Mouse (Mus musculus): ENCODE measurements at regions not wholly inside any gene's neighbourhood (a gene's known extent, or its start where the extent isn't known, plus 50 kb on each side); places are given as distances from the start of the nearest gene placed in this dataset.
A peak's percentile ranks its signal among the peaks of the same experiment; 100 is the strongest.
"Not testable (repeated sequence)": the region's sequence is repeated elsewhere in the genome, so short reads cannot be mapped to it uniquely, and the experiment has no call there.

- not testable (repeated sequence) for ATAC-seq (ENCODE audit: low read depth)
Measured at GRCm38 (mm10) chr13:61710823-61711222, 140.9 kb upstream of the Cts3 start.

DNA sequence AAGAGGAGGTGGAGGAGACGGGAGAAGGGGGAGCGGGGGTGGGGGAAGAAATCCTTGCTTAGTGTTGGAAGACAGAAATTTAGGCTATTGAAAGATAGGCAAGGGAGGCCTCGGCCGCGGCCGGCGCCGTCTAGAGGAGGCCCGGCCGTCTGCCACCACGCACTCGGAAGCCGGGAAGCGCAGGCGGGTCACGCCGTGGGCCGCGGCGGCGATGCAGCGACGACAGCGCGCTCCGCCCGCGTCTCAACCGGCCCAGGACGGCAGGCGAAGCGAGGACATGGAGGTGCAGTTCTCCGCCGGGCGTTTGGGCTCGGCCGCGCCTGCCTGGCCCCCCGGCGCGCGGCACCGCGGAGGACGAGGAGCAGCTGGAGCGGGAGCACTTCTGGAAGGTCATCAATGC, 95.8 kb upstream of the Cts3 start:
- Histone ChIP-seq H3K36me3 (no peaks in the 10 kb centered on the region), H3K27me3 (no peaks in the 10 kb centered on the region), H3K4me3 (0 out of 2 replicates have a peak overlapping the region, but pooled peaks have one; percentile 8), H3K27ac (replicated peaks) (no peak overlapping the region), H3K9ac (no peak overlapping the region), H3K4me2 (peak overlapping the region; percentile 39; the same call in 1 of the 2 replicates), H3K9me3 (0 out of 2 replicates have a peak, but pooled peaks cover 15% of the 10 kb centered on the region), H3K4me1 (replicated peaks) (no peaks in the 10 kb centered on the region)
- no peak for ATAC-seq (ENCODE audit: low read depth)
- WGBS: 8% methylated on average over 46 of the region's 46 CpGs

More at GRCm38 (mm10) chr13:61710823-61711222, 140.9 kb upstream of the Cts3 start:
- H3K4me1 ChIP-seq (replicated peaks); H3K9ac ChIP-seq; H3K4me2 ChIP-seq; H3K27ac ChIP-seq (replicated peaks); H3K36me3 ChIP-seq; H3K27me3 ChIP-seq; H3K4me3 ChIP-seq: not testable (repeated sequence)
- H3K9me3 ChIP-seq: peaks cover 16% of the 10 kb centered on the region; the same call in 1 of the 2 replicates
- 18% methylated on average over 11 of the region's 11 CpGs for WGBS
